Mouse (Mus musculus): ENCODE measurements around the gene Cmss1.

DNA sequence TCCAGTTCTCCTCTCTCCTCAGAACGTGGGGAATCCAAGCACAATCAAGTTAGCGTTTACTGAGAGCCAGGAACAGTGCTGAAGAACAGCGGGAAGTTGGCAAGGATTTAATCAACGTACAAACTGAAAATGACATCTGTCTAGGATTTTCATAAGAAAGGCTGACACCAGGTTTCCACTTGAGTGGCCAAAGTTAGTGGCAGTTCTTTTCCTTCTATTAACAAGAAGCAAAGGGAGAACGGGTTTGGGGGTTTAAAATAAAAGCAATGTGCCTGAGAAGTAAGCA lies 266.1 kb downstream of the Cmss1 start:
- TF ChIP-seq CTCF (IDR thresholded peaks at IDR 0.05; ENCODE audit: low read depth) (no peak), EP300 (IDR thresholded peaks at IDR 0.05; ENCODE audit: low read depth) (no peak)
